Mouse (Mus musculus) cerebellum, adult 18-20 months (tissue): ENCODE measurements around the gene Olfm1.

Experiments used
- DNase-seq, 2 experiments: peaks; one replicate each; pipeline ENCODE4 v3.0.0; 2021

The Olfm1 gene

GRCm38 (mm10) chr2:28236447-28236846 lies 43.7 kb downstream of the Olfm1 start:
- DNase-seq = no peak

GRCm38 (mm10) chr2:28239616-28240015 lies 46.8 kb downstream of the Olfm1 start:
- no peak for DNase-seq

GRCm38 (mm10) chr2:28240920-28241319 lies 48.1 kb downstream of the Olfm1 start:
- no peak for DNase-seq

GRCm38 (mm10) chr2:28241520-28242221 lies 48.9 kb downstream of the Olfm1 start:
- DNase-seq = no peak

GRCm38 (mm10) chr2:28242222-28242543 lies 49.4 kb downstream of the Olfm1 start:
- DNase-seq = no peak

- peak; percentile 56 to 74 for DNase-seq
Observed at GRCm38 (mm10) chr2:28244667-28245395, 52.0 kb downstream of the Olfm1 start.

- no peak for DNase-seq
Observed at GRCm38 (mm10) chr2:28246110-28246653, 53.4 kb downstream of the Olfm1 start.

- DNase-seq = peak in 1 of 2 experiments; percentile 40
Observed at GRCm38 (mm10) chr2:28247098-28247497, 54.3 kb downstream of the Olfm1 start.

- DNase-seq = no peak
Observed at GRCm38 (mm10) chr2:28252554-28252953, 59.8 kb downstream of the Olfm1 start.

GRCm38 (mm10) chr2:28256029-28256428 lies 63.2 kb downstream of the Olfm1 start:
- DNase-seq = no peak

- peak; percentile 58 to 62 for DNase-seq
Observed at GRCm38 (mm10) chr2:28261438-28261837, 68.6 kb downstream of the Olfm1 start.

GRCm38 (mm10) chr2:28267776-28268275 lies 75.0 kb downstream of the Olfm1 start:
- no peak for DNase-seq

- DNase-seq = peak; percentile 58 to 60
Observed at GRCm38 (mm10) chr2:28270561-28270960, 77.8 kb downstream of the Olfm1 start.

GRCm38 (mm10) chr2:28272218-28272965 lies 79.6 kb downstream of the Olfm1 start:
- DNase-seq = no peak

GRCm38 (mm10) chr2:28274006-28274405 lies 81.2 kb downstream of the Olfm1 start:
- DNase-seq = no peak

- no peak for DNase-seq
Observed at GRCm38 (mm10) chr2:28275345-28275744, 82.6 kb downstream of the Olfm1 start.

- peak; percentile 90 to 92 for DNase-seq
Observed at GRCm38 (mm10) chr2:28278150-28278549, 85.4 kb downstream of the Olfm1 start.

- DNase-seq = no peak
Observed at GRCm38 (mm10) chr2:28278853-28279252, 86.1 kb downstream of the Olfm1 start.
